Mouse (Mus musculus) midbrain, embryonic 11.5 days (tissue): ENCODE measurements around the gene Tfpi2. TPM values are rescaled to one million over a fixed set of nuclear protein-coding genes. Genes with fewer than 3 reads are reported as not detected.

Experiments used
- ATAC-seq: fragments of 200-750 bp; cut with Nextera tagmentation; 2 replicates; pipeline ENCODE4 v1.8.0; 2017; ENCODE audit warnings: moderate TSS enrichment, moderate library complexity; ENCODE audit not compliant: low FRiP score
- DNase-seq: peaks from one replicate; pipeline ENCODE4 v3.0.0; 2015; ENCODE audit warnings: low spot score; ENCODE audit errors: missing footprints
- H3K27ac ChIP-seq: fragments of 300-500 bp; sonication (generic); 2 replicates; pipeline ENCODE4 v1.5.1; 2014; ENCODE audit warnings: low read depth, low read length
- H3K27me3 ChIP-seq: fragments of 300-500 bp; sonication (generic); 2 replicates; pipeline ENCODE4 v1.6.1; 2014; ENCODE audit warnings: mild to moderate bottlenecking, low read length, moderate library complexity, mixed read lengths; ENCODE audit not compliant: control insufficient read depth, insufficient read depth
- H3K36me3 ChIP-seq: fragments of 300-500 bp; sonication (generic); 2 replicates; pipeline ENCODE4 v1.6.1; 2014; ENCODE audit warnings: mild to moderate bottlenecking, low read length, moderate library complexity, mixed read lengths; ENCODE audit not compliant: control insufficient read depth, insufficient read depth
- H3K4me1 ChIP-seq: fragments of 300-500 bp; sonication (generic); 2 replicates; pipeline ENCODE4 v1.6.1; 2014; ENCODE audit warnings: low read length; ENCODE audit not compliant: control insufficient read depth, insufficient read depth
- H3K4me2 ChIP-seq: fragments of 300-500 bp; sonication (generic); 2 replicates; pipeline ENCODE4 v1.6.1; 2014; ENCODE audit warnings: mild to moderate bottlenecking, moderate library complexity
- H3K4me3 ChIP-seq: fragments of 300-500 bp; sonication (generic); 2 replicates; pipeline ENCODE4 v1.5.1; 2014; ENCODE audit warnings: low read depth, low read length
- H3K9ac ChIP-seq: fragments of 300-500 bp; sonication (generic); 2 replicates; pipeline ENCODE4 v1.6.1; 2014; ENCODE audit warnings: low read length
- H3K9me3 ChIP-seq: fragments of 300-500 bp; sonication (generic); 2 replicates; pipeline ENCODE4 v1.6.1; 2016; ENCODE audit warnings: low read length; ENCODE audit not compliant: control insufficient read depth
- WGBS: fragments of 180-500 bp; shearing (Covaris S2); extraction: QIAGEN DNeasy Blood & Tissue Kit; methylation state at CpG from one replicate; pipeline ENCODE4 v1.1.7; 2014; 5-methylcytosine and 5-hydroxymethylcytosine counted together
- polyA plus RNA-seq: library from polyadenylated mRNA; unstranded; fragments of >200 nt; fragmentation: Nextera tagmentation; extraction: Ambion mirVana; gene quantifications from 2 replicates; pipeline ENCODE4 v1.2.1, GENCODE M21; 2014

The Tfpi2 gene
- 0.28 and 0.68 TPM in 2 replicates for polyA plus RNA-seq

- no peaks in the 10 kb centered on the region for H3K36me3 ChIP-seq
- 90% methylated on average over 3 of the region's 3 CpGs for WGBS
Observed at GRCm38 (mm10) chr6:3988750-3989149, at the start of gene Tfpi2. TSS of gene Tfpi2 (minus strand) at chr6:3988919.

GRCm38 (mm10) chr6:4030956-4031355, 42.2 kb upstream of the Tfpi2 start:
- Histone ChIP-seq H3K27ac (no peak overlapping the region), H3K36me3 (no peaks in the 10 kb centered on the region), H3K4me3 (no peak overlapping the region), H3K9ac (no peak overlapping the region), H3K4me1 (no peaks in the 10 kb centered on the region), H3K4me2 (no peak overlapping the region), H3K9me3 (no peaks in the 10 kb centered on the region), H3K27me3 (no peaks in the 10 kb centered on the region)
- ATAC-seq (no peak), DNase-seq (no peak)
- 92% methylated on average over 3 of the region's 3 CpGs for WGBS

More at GRCm38 (mm10) chr6:3988750-3989149, at the start of gene Tfpi2:
- Histone ChIP-seq H3K27me3 (no peaks in the 10 kb centered on the region), H3K27ac (no peak within 1 kb of the TSS), H3K9ac (no peak within 1 kb of the TSS), H3K9me3 (no peaks in the 10 kb centered on the region), H3K4me3 (no peak within 1 kb of the TSS), H3K4me2 (no peak within 1 kb of the TSS), H3K4me1 (no peaks in the 10 kb centered on the region)
- ATAC-seq = no peak
- DNase-seq = no peak

- no peak for ATAC-seq
- H3K9me3 ChIP-seq = no peaks in the 10 kb centered on the region
- H3K9ac ChIP-seq = no peak overlapping the region
- H3K27me3 ChIP-seq = no peaks in the 10 kb centered on the region
- H3K36me3 ChIP-seq = no peaks in the 10 kb centered on the region
- H3K4me3 ChIP-seq = no peak overlapping the region
- no peak overlapping the region for H3K27ac ChIP-seq
- H3K4me2 ChIP-seq = no peak overlapping the region
- DNase-seq = no peak
- H3K4me1 ChIP-seq = no peaks in the 10 kb centered on the region
- 87% methylated on average over 2 of the region's 2 CpGs for WGBS
Observed at GRCm38 (mm10) chr6:4026367-4026766, 37.6 kb upstream of the Tfpi2 start.

GRCm38 (mm10) chr6:4022645-4023044, 33.9 kb upstream of the Tfpi2 start:
- H3K4me1 ChIP-seq = no peaks in the 10 kb centered on the region
- H3K36me3 ChIP-seq = no peaks in the 10 kb centered on the region
- no peak overlapping the region for H3K9ac ChIP-seq
- H3K4me2 ChIP-seq = no peak overlapping the region
- 83% methylated on average over 1 of the region's 1 CpGs for WGBS
- H3K27ac ChIP-seq = no peak overlapping the region
- ATAC-seq = no peak
- no peak for DNase-seq
- no peak overlapping the region for H3K4me3 ChIP-seq
- no peaks in the 10 kb centered on the region for H3K27me3 ChIP-seq
- H3K9me3 ChIP-seq = no peaks in the 10 kb centered on the region

- H3K9ac ChIP-seq = no peak overlapping the region
- H3K27ac ChIP-seq = no peak overlapping the region
- no peaks in the 10 kb centered on the region for H3K27me3 ChIP-seq
- DNase-seq = no peak
- H3K4me3 ChIP-seq = no peak overlapping the region
- H3K4me2 ChIP-seq = no peak overlapping the region
- H3K4me1 ChIP-seq = no peaks in the 10 kb centered on the region
- no peaks in the 10 kb centered on the region for H3K9me3 ChIP-seq
- H3K36me3 ChIP-seq = no peaks in the 10 kb centered on the region
- ATAC-seq = no peak
Observed at GRCm38 (mm10) chr6:4009548-4009947, 20.8 kb upstream of the Tfpi2 start.

- Histone ChIP-seq H3K9ac (no peak overlapping the region), H3K4me2 (no peak overlapping the region), H3K36me3 (no peaks in the 10 kb centered on the region), H3K27me3 (no peaks in the 10 kb centered on the region), H3K4me1 (no peaks in the 10 kb centered on the region; the same call in 1 of the 2 replicates), H3K9me3 (no peaks in the 10 kb centered on the region), H3K27ac (no peak overlapping the region), H3K4me3 (no peak overlapping the region)
- WGBS = 79% methylated on average over 2 of the region's 2 CpGs
- ATAC-seq = no peak
- no peak for DNase-seq
Observed at GRCm38 (mm10) chr6:4008501-4009040, 19.9 kb upstream of the Tfpi2 start.

- H3K27me3 ChIP-seq = no peaks in the 10 kb centered on the region
- no peak overlapping the region for H3K9ac ChIP-seq
- 86% methylated on average over 2 of the region's 2 CpGs for WGBS
- ATAC-seq (no peak), DNase-seq (no peak)
- no peaks in the 10 kb centered on the region; the same call in 1 of the 2 replicates for H3K4me1 ChIP-seq
- no peaks in the 10 kb centered on the region for H3K9me3 ChIP-seq
- no peak overlapping the region for H3K4me3 ChIP-seq
- no peak overlapping the region for H3K27ac ChIP-seq
- no peaks in the 10 kb centered on the region for H3K36me3 ChIP-seq
- no peak overlapping the region for H3K4me2 ChIP-seq
Observed at GRCm38 (mm10) chr6:4004808-4005207, 16.1 kb upstream of the Tfpi2 start.

GRCm38 (mm10) chr6:4003890-4004306, 15.2 kb upstream of the Tfpi2 start, which contains the start of gene Gng11:
TSS of gene Gng11 (plus strand) at chr6:4003904.
- peak within 1 kb of the TSS; percentile 31 for H3K4me3 ChIP-seq
- whole genome bisulfite sequencing = 3% methylated on average over 19 of the region's 19 CpGs
- H3K27me3 ChIP-seq = no peaks in the 10 kb centered on the region
- H3K4me2 ChIP-seq = peak within 1 kb of the TSS; percentile 68
- no peaks in the 10 kb centered on the region for H3K36me3 ChIP-seq
- ATAC-seq (peak; percentile 90), DNase-seq (peak; percentile 90)
- H3K27ac ChIP-seq = no peak within 1 kb of the TSS
- H3K9ac ChIP-seq = peak within 1 kb of the TSS; percentile 66
- no peaks in the 10 kb centered on the region for H3K9me3 ChIP-seq
- H3K4me1 ChIP-seq = no peaks in the 10 kb centered on the region; the same call in 1 of the 2 replicates

GRCm38 (mm10) chr6:4003445-4003844, 14.7 kb upstream of the Tfpi2 start:
- H3K27ac ChIP-seq = no peak overlapping the region
- WGBS = 68% methylated on average over 4 of the region's 4 CpGs
- no peaks in the 10 kb centered on the region for H3K36me3 ChIP-seq
- H3K4me3 ChIP-seq = no peak overlapping the region
- DNase-seq (no peak), ATAC-seq (no peak)
- H3K4me1 ChIP-seq = no peaks in the 10 kb centered on the region; the same call in 1 of the 2 replicates
- no peaks in the 10 kb centered on the region for H3K27me3 ChIP-seq
- H3K9me3 ChIP-seq = no peaks in the 10 kb centered on the region
- H3K4me2 ChIP-seq = no peak overlapping the region
- no peak overlapping the region for H3K9ac ChIP-seq
